Mouse (Mus musculus): ENCODE measurements at regions not wholly inside any gene's neighbourhood (a gene's known extent, or its start where the extent isn't known, plus 50 kb on each side); places are given as distances from the start of the nearest gene placed in this dataset.

- DNase-seq (ENCODE audit: low spot score in 2 of 2): no peak
These were observed 117.3 kb downstream of the Anapc10 start for GRCm38 (mm10) chr8:79828763-79829542.

- no peak for DNase-seq (ENCODE audit: low spot score in 2 of 2)
These were observed 117.9 kb downstream of the Anapc10 start for GRCm38 (mm10) chr8:79829543-79829890.

GRCm38 (mm10) chr8:79829941-79830633, 118.5 kb downstream of the Anapc10 start:
- no peak for DNase-seq (ENCODE audit: low spot score in 2 of 2)

GRCm38 (mm10) chr8:79838961-79839360, 127.3 kb downstream of the Anapc10 start:
- DNase-seq (ENCODE audit: low spot score in 2 of 2): no peak

- no peak for DNase-seq (ENCODE audit: low spot score in 2 of 2)
These were observed 138.4 kb downstream of the Anapc10 start for GRCm38 (mm10) chr8:79849982-79850514.

GRCm38 (mm10) chr8:79850519-79850918, 138.9 kb downstream of the Anapc10 start:
- peak; percentile 8 to 11 for DNase-seq (ENCODE audit: low spot score in 2 of 2)

- no peak for DNase-seq (ENCODE audit: low spot score in 2 of 2)
These were observed 160.9 kb downstream of the Anapc10 start for GRCm38 (mm10) chr8:79872416-79873077.

GRCm38 (mm10) chr8:79907971-79908370, 149.8 kb downstream of the Hhip start:
- DNase-seq (ENCODE audit: low spot score in 2 of 2): no peak
